Mouse (Mus musculus) mouse embryonic stem cell (cell line): ENCODE data around the gene Dkc1.
"Not testable (repeated sequence)": the region's sequence is repeated elsewhere in the genome, so short reads cannot be mapped to it uniquely, and the experiment has no call there.

ENCODE experiments used
- in situ Hi-C, 2 experiments: fragments of 300-500 bp; cut with MboI; formaldehyde crosslinking; loops; 1 replicate in 1 of 2; 3 replicates in 1 of 2; pipeline ENCODE4 v1.14.3; 2019 to 2020; ENCODE audit warnings: low sequenced_read_pairs in 2 of 2, low pct_unique_long_range_greater_than_20kb in 1 of 2, mixed read lengths in 1 of 2; ENCODE audit not compliant: unreplicated experiment in 1 of 2

Gene Dkc1

GRCm38 (mm10) chrX:75136938-75137337 lies 41.3 kb downstream of the Dkc1 start:
- in situ Hi-C loops: no loop called here

GRCm38 (mm10) chrX:75137729-75138128 lies 42.1 kb downstream of the Dkc1 start:
- in situ Hi-C loops: no loop called here

GRCm38 (mm10) chrX:75138182-75138581 lies 42.5 kb downstream of the Dkc1 start:
- in situ Hi-C loops: no loop called here

GRCm38 (mm10) chrX:75143124-75143555 lies 47.5 kb downstream of the Dkc1 start:
- in situ Hi-C loops: not testable (repeated sequence)

DNA sequence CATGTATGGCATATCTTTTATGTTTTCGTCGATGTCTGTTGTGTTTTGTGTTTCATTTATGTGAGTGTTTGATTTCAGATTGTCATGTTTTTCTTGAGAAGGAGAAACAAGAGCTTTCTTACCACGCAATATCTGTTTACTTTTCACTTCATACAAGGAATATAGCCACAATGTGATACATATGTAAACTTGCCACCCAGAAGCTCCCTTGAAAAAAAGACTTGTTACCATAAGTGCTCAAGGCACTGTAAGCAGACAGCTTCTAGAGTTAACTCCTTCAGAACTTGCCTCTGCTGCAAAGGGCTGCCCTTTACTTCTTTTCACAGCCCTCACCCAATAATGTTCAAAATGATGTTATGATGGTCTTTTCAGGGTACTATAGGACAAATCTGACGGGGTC lies 52.8 kb downstream of the Dkc1 start:
- in situ Hi-C loops: no loop called here

DNA sequence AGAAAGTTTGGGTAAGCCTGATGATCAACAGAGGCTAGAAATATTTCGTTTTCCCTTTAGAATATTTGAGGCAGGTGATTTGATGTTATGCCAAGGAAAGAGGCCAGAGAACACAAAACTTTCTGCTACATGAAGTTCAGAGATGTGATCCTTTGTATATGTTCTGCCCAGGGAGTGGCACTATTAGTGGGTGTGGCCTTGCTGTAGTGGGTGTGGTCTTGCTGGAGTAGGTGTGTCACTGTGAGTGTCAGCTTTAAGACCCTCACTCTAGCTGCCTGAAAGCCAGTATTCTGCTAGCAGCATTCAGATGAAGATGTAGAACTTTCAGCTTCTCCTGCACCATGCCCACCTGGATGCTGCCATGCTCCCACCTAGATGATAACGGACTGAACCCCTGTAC lies 54.6 kb downstream of the Dkc1 start:
- in situ Hi-C loops: no loop called here

DNA sequence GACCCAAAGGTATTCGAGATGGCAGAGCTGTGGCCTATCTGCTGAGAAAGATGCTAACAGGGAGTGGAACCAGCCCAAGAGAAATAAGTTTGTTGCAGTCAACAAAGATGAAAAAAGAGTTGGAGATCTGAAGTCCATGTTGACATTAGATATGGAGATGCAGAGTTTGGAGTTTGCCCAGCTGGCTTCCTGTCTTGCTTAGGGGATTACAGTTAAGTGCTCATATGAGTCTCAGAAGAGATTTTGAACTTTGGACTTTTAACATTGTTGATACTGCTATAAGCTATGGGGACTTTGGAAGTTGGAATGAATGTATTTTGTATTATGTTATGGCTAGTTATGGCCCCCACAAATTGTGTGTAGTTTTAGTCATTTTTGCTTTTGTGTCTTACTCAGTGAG lies 56.6 kb downstream of the Dkc1 start:
- in situ Hi-C loops: no loop called here

GRCm38 (mm10) chrX:75155576-75156243 lies 60.1 kb downstream of the Dkc1 start:
- in situ Hi-C loops: no loop called here
